Mouse (Mus musculus): ENCODE results near the gene Fgfr2.

DNA sequence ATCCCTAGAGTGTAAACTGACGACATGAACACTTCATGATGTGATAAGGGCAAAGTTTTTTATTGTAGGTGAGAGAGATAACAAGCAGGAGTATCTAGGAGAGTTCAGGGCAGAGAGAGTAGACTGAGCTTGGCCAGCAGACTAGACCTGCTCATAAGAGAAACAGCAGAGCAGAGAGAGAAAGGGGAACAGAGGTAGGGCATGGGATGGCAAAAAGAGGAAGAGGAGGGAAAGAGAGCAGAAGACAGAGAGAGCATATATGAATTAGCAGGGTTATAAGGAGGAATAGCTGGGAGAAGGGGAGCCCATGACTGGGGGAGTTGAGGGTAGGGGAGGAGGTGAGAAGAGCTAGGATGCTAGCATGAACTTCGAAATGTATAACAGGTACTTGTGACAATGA is 1791.5 kb downstream of the Fgfr2 start:
- TF ChIP-seq CTCF (IDR thresholded peaks at IDR 0.05; ENCODE audit: low read depth) (no peak), EP300 (IDR thresholded peaks at IDR 0.05; ENCODE audit: low read depth) (no peak)

All from liver, postnatal 0 days (tissue).